Mouse (Mus musculus) liver, embryonic 14.5 days (tissue): ENCODE data around the gene Tbccd1. TPM values are rescaled to one million over a fixed set of nuclear protein-coding genes. Genes with fewer than 3 reads are reported as not detected.
"Not testable (repeated sequence)": the region's sequence is repeated elsewhere in the genome, so short reads cannot be mapped to it uniquely, and the experiment has no call there.

Experiments used
- ATAC-seq: fragments of 200-750 bp; cut with Nextera tagmentation; 2 replicates; pipeline ENCODE4 v1.8.0; 2017; ENCODE audit warnings: moderate number of reproducible peaks, mild to moderate bottlenecking, moderate library complexity; ENCODE audit not compliant: insufficient read depth
- DNase-seq, 3 experiments: peaks; one replicate each; pipeline ENCODE4 v3.0.0-alpha.2; 2012 to 2013; ENCODE audit warnings: low read depth in 3 of 3, low spot score in 3 of 3
- H3K27ac ChIP-seq: fragments of 300-500 bp; sonication (generic); 2 replicates; pipeline ENCODE4 v1.5.1; 2014; ENCODE audit warnings: moderate library complexity, mild to moderate bottlenecking, control low read depth, inconsistent platforms
- H3K27me3 ChIP-seq: fragments of 300-500 bp; sonication (generic); 2 replicates; pipeline ENCODE4 v1.6.1; 2014; ENCODE audit warnings: mild to moderate bottlenecking, low read length, moderate library complexity; ENCODE audit not compliant: control insufficient read depth, insufficient read depth
- H3K36me3 ChIP-seq: fragments of 300-500 bp; sonication (generic); replicated peaks from 2 replicates; pipeline ENCODE4 v1.6.1; 2014; ENCODE audit warnings: low read depth; ENCODE audit not compliant: control insufficient read depth, insufficient read depth
- H3K4me1 ChIP-seq, 2 experiments: fragments of 200-500 bp in 1 of 2; fragments of 300-500 bp in 1 of 2; sonication (generic) in 1 of 2; replicated peaks; 2 replicates each; pipeline ENCODE4 v1.6.1; 2012 to 2014; ENCODE audit warnings: antibody characterized with exemption in 1 of 2, inconsistent platforms in 1 of 2, low read length in 1 of 2; ENCODE audit not compliant: control insufficient read depth in 2 of 2, insufficient read depth in 2 of 2
- H3K4me2 ChIP-seq: fragments of 300-500 bp; sonication (generic); 2 replicates; pipeline ENCODE4 v1.6.1; 2014; ENCODE audit warnings: low read depth, mild to moderate bottlenecking, control low read depth, moderate library complexity
- H3K4me3 ChIP-seq, 2 experiments: fragments of 200-500 bp in 1 of 2; fragments of 300-500 bp in 1 of 2; sonication (generic) in 1 of 2; 2 replicates each; pipeline ENCODE4 v1.5.1; 2012 to 2014; ENCODE audit warnings: low read depth in 2 of 2, low read length in 2 of 2, mild to moderate bottlenecking in 2 of 2, control low read depth in 1 of 2, inconsistent platforms in 1 of 2, moderate library complexity in 1 of 2; ENCODE audit not compliant: insufficient read depth in 1 of 2
- H3K9ac ChIP-seq: fragments of 300-500 bp; sonication (generic); replicated peaks from 2 replicates; pipeline ENCODE4 v1.6.1; 2014; ENCODE audit warnings: mild to moderate bottlenecking, control low read depth, moderate library complexity
- H3K9me3 ChIP-seq: fragments of 300-500 bp; sonication (generic); 2 replicates; pipeline ENCODE4 v1.6.1; 2016; ENCODE audit warnings: low read length, mixed read lengths; ENCODE audit not compliant: control insufficient read depth
- CTCF ChIP-seq: IDR thresholded peaks from 2 replicates; pipeline ENCODE4 v1.5.1; 2016; ENCODE audit warnings: antibody characterized with exemption, low read depth, control low read depth
- EP300 ChIP-seq: IDR thresholded peaks from 2 replicates; pipeline ENCODE4 v1.6.1; 2016; ENCODE audit warnings: antibody characterized with exemption, low read depth
- WGBS: fragments of 180-500 bp; shearing (Covaris S2); extraction: QIAGEN DNeasy Blood & Tissue Kit; methylation state at CpG from one replicate; pipeline ENCODE4 v1.1.7; 2014; ENCODE audit not compliant: insufficient replicate concordance; 5-methylcytosine and 5-hydroxymethylcytosine counted together
- polyA plus RNA-seq, 2 experiments: library from polyadenylated mRNA; depleted of rRNA in 1 of 2; stranded (reverse) in 1 of 2; unstranded in 1 of 2; fragments of >200 nt; fragmentation: Nextera tagmentation in 1 of 2; extraction: Ambion mirVana in 1 of 2; gene quantifications; 2 replicates each; pipeline versions ENCODE4 v1.2.1 to v1.2.3; 2012 to 2014

The Tbccd1 gene
- polyA plus RNA-seq, 2 experiments, result 23.5 to 25.6 TPM

GRCm38 (mm10) chr16:22791235-22791634, 66.2 kb downstream of the Tbccd1 start:
- Histone ChIP-seq H3K27ac (no peak overlapping the region), H3K4me3 (no peak overlapping the region), H3K9me3 (no peaks in the 10 kb centered on the region), H3K4me1 (no peaks in the 10 kb centered on the region), H3K36me3 (no peaks in the 10 kb centered on the region), H3K27me3 (no peaks in the 10 kb centered on the region), H3K9ac (no peak overlapping the region), H3K4me2 (no peak overlapping the region)
- WGBS, result 29% methylated on average over 2 of the region's 2 CpGs
- TF ChIP-seq CTCF (no peak), EP300 (no peak)
- DNase-seq (no peak), ATAC-seq (no peak)

GRCm38 (mm10) chr16:22789908-22790367, 67.5 kb downstream of the Tbccd1 start:
- no peak for DNase-seq
- Histone ChIP-seq H3K4me1 (no peaks in the 10 kb centered on the region), H3K9ac (no peak overlapping the region), H3K4me2 (no peak overlapping the region), H3K4me3 (no peak overlapping the region), H3K27ac (no peak overlapping the region), H3K9me3 (no peaks in the 10 kb centered on the region), H3K36me3 (no peaks in the 10 kb centered on the region), H3K27me3 (no peaks in the 10 kb centered on the region)
- no peak for TF ChIP-seq EP300
- no peak for TF ChIP-seq CTCF
- WGBS, result 48% methylated on average over 10 of the region's 10 CpGs
- no peak for ATAC-seq

GRCm38 (mm10) chr16:22782686-22783085, 74.8 kb downstream of the Tbccd1 start:
- ATAC-seq, result no peak
- DNase-seq, result no peak
- Histone ChIP-seq H3K4me3 (no peak overlapping the region), H3K4me2 (no peak overlapping the region), H3K27me3 (no peaks in the 10 kb centered on the region), H3K4me1 (no peaks in the 10 kb centered on the region), H3K27ac (no peak overlapping the region), H3K9me3 (no peaks in the 10 kb centered on the region), H3K9ac (no peak overlapping the region), H3K36me3 (no peaks in the 10 kb centered on the region)
- no peak for TF ChIP-seq EP300
- TF ChIP-seq CTCF, result no peak
- 51% methylated on average over 5 of the region's 5 CpGs for WGBS

- H3K9me3 ChIP-seq, result no peaks in the 10 kb centered on the region
- no peak overlapping the region for H3K4me3 ChIP-seq
- DNase-seq, result no peak
- WGBS, result 66% methylated on average over 3 of the region's 3 CpGs
- no peak for TF ChIP-seq EP300
- TF ChIP-seq CTCF, result no peak
- no peak overlapping the region for H3K4me2 ChIP-seq
- ATAC-seq, result no peak
- no peaks in the 10 kb centered on the region for H3K27me3 ChIP-seq
- no peak overlapping the region for H3K27ac ChIP-seq
- H3K36me3 ChIP-seq, result no peaks in the 10 kb centered on the region
- no peak overlapping the region for H3K9ac ChIP-seq
- no peaks in the 10 kb centered on the region for H3K4me1 ChIP-seq
Observed at GRCm38 (mm10) chr16:22779228-22779835, 78.1 kb downstream of the Tbccd1 start.

GRCm38 (mm10) chr16:22778296-22778695, 79.2 kb downstream of the Tbccd1 start:
- not testable (repeated sequence) for H3K9me3 ChIP-seq, H3K4me1 ChIP-seq, ATAC-seq, DNase-seq, H3K4me2 ChIP-seq, H3K27me3 ChIP-seq, H3K36me3 ChIP-seq, H3K9ac ChIP-seq, H3K27ac ChIP-seq, H3K4me3 ChIP-seq
- 71% methylated on average over 12 of the region's 12 CpGs for WGBS
